9 mouse cellular contexts compared by ENCODE assay signal in the genomic region with DNA sequence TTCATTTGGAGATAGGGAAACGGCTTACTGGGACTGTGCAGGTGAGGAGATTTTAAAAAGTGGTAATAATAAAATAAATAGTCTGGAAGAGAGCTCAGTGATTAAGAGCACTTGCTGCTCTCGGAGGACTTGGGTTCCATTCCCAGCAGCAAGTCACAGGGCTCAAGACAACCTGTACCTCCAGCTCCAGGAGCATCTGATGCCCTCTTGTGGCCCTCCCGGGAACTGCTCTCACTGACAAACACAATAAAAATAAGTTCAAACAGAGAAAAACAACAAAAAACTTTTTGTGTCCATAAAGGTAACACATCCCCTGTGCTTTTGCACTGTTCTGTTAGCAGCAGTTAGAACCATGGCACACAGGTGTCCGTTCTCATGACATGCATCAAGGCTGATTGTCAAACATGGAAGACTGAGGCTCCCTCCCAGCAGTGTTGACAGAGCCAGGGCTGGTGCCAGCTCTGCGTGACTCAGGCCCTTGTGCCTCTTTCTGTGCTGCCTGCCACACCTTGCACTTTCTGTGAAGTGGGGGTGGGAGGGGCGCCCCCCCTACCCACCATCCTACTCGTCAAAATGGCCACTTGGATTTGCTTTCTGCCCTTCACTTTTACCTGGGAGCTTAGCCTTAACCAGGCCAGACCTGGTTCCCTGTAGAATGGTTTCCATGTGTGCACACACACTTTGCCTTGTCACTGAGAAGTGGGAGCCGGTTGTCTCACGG. TPM values are rescaled to one million over a fixed set of nuclear protein-coding genes. Genes with fewer than 3 reads are reported as not detected.
DNase-seq lines count a peak whose midpoint lies in the region; ATAC-seq and TF ChIP-seq lines count a peak whose summit lies in the region.
"Had no signal": no experiment of that assay in that cellular context is flagged by ENCODE, and none has a peak within 500 bp of the region (broad histone marks: within the 10 kb centered on the region; RNA-seq: fewer than 3 reads in every experiment).

No protein-coding gene starts in this region.

- peak; percentile 76 for TF ChIP-seq CTCF in brain, embryonic 14.5 days (IDR thresholded peaks at IDR 0.05; ENCODE audit: borderline replicate concordance, extremely low read depth, insufficient read depth, insufficient read length)

- WGBS in heart, embryonic 12.5 days: 78% methylated on average over 9 of the region's 9 CpGs

- no peak overlapping the region for H3K4me3 ChIP-seq in heart, embryonic 12.5 days
- H3K4me3 ChIP-seq: embryonic facial prominence, embryonic 15.5 days had no signal

- H3K9me3 ChIP-seq in heart, embryonic 12.5 days (replicated peaks): no peaks in the 10 kb centered on the region
- H3K9me3 ChIP-seq: embryonic facial prominence, embryonic 15.5 days had no signal

- no peaks in the 10 kb centered on the region for H3K27me3 ChIP-seq in heart, embryonic 12.5 days (replicated peaks)
- H3K27me3 ChIP-seq: embryonic facial prominence, embryonic 15.5 days had no signal

- H3K36me3 ChIP-seq in heart, embryonic 12.5 days: peaks cover 41% of the 10 kb centered on the region

- TF ChIP-seq POLR2A in brain, embryonic 14.5 days (IDR thresholded peaks at IDR 0.05; ENCODE audit: borderline replicate concordance, extremely low read depth, insufficient read depth, insufficient read length, poor library complexity, severe bottlenecking): no peak

- H3K4me1 ChIP-seq in heart, embryonic 12.5 days (replicated peaks): peaks cover 28% of the 10 kb centered on the region

- H3K4me2 ChIP-seq in heart, embryonic 12.5 days: no peak overlapping the region
- H3K4me2 ChIP-seq: embryonic facial prominence, embryonic 15.5 days had no signal

- ATAC-seq in heart, embryonic 12.5 days (ENCODE audit: insufficient number of reproducible peaks, low FRiP score): no peak

- H3K27ac ChIP-seq in heart, embryonic 12.5 days (ENCODE audit: poor library complexity, severe bottlenecking): no peak overlapping the region
- H3K27ac ChIP-seq: embryonic facial prominence, embryonic 15.5 days had no signal

- DNase-seq in heart, adult 8-10 months (ENCODE audit: low spot score): peak; percentile 40
- DNase-seq in right cerebral cortex, postnatal 4 days: peak; percentile 57
- DNase-seq in right cerebral cortex, postnatal 36 days (ENCODE audit: low spot score in 2 of 2): no peak
- no peak for DNase-seq in brain, embryonic 14.5 days (ENCODE audit: low read depth)
- DNase-seq in lung, postnatal 4 days: peak; percentile 54 to 63
- no peak for DNase-seq in urinary bladder, postnatal 25 days (ENCODE audit: low spot score)
- no peak for DNase-seq in right cerebral cortex, postnatal 10 days (ENCODE audit: low spot score in 2 of 2)

- H3K9ac ChIP-seq in heart, embryonic 12.5 days: no peak overlapping the region
- H3K9ac ChIP-seq: embryonic facial prominence, embryonic 15.5 days had no signal

RNA-seq across cellular contexts. Expression of a gene that starts 2.9 kb away (rescaled TPM):
- total RNA-seq in heart, adult 8-10 months (2022): 100 to 1,000 TPM in 3 of 4 experiments, 10 to 100 TPM in 1; 98.7 to 113 (median 104) TPM
- polyA plus RNA-seq in heart, embryonic 12.5 days (2016; fragmentation: Nextera tagmentation; extraction: Ambion mirVana): 57.0 and 63.3 TPM in 2 replicates
- 63.1 and 66.4 TPM in 2 replicates for polyA plus RNA-seq in brain, embryonic 14.5 days (2012; rRNA removed)

RNA-seq across cellular contexts. Expression of a gene that starts 3.0 kb away (rescaled TPM):
- 10 to 100 TPM; 39.6 to 55.1 (median 44.7) TPM for total RNA-seq in heart, adult 8-10 months (2022)
- polyA plus RNA-seq in heart, embryonic 12.5 days (2016; fragmentation: Nextera tagmentation; extraction: Ambion mirVana): 108 and 111 TPM in 2 replicates
- polyA plus RNA-seq in brain, embryonic 14.5 days (2012; rRNA removed): 91.8 and 96.2 TPM in 2 replicates

Comparison
In these comparisons a context has a peak if more than half of its experiments do, and no peak if none do; other contexts are left out.
1. DNase-seq: peak in heart, adult 8-10 months (single experiment), right cerebral cortex, postnatal 4 days (single experiment) and lung, postnatal 4 days (2 of 2); none in right cerebral cortex, postnatal 36 days (0 of 2), brain, embryonic 14.5 days (single experiment), urinary bladder, postnatal 25 days (single experiment) and right cerebral cortex, postnatal 10 days (0 of 2).